Mouse (Mus musculus) megakaryocyte-erythroid progenitor cell, adult 5-6 weeks (primary cell): ENCODE data around the gene Rraga. TPM values are rescaled to one million over a fixed set of nuclear protein-coding genes. Genes with fewer than 3 reads are reported as not detected.
"Not testable (repeated sequence)": the region's sequence is repeated elsewhere in the genome, so short reads cannot be mapped to it uniquely, and the experiment has no call there.

ENCODE experiments used
- ATAC-seq: replicated peaks from 2 replicates; pipeline ENCODE4 v1.8.0; 2016; ENCODE audit warnings: mild to moderate bottlenecking, inconsistent platforms; ENCODE audit not compliant: severe bottlenecking, poor library complexity, low FRiP score, low TSS enrichment
- total RNA-seq, 2 experiments: library from RNA; stranded (forward) in 1 of 2; stranded (reverse) in 1 of 2; fragments of 200-1000, 215-1000 nt in 1 of 2; fragments of >200 nt in 1 of 2; fragmentation: Nextera tagmentation in 1 of 2; gene quantifications; 2 replicates each; pipeline ENCODE4 v1.2.3; 2014 to 2017

Gene Rraga
- total RNA-seq, 2 experiments from 2014 or later: 6.0 to 26.8 TPM

- ATAC-seq: no peak
Observed at GRCm38 (mm10) chr4:86580056-86580455, 4.6 kb downstream of the Rraga start.

- no peak for ATAC-seq
Observed at GRCm38 (mm10) chr4:86580591-86580990, 5.1 kb downstream of the Rraga start.

- ATAC-seq: no peak
Observed at GRCm38 (mm10) chr4:86588236-86588635, 12.8 kb downstream of the Rraga start.

GRCm38 (mm10) chr4:86591304-86591703, 15.8 kb downstream of the Rraga start:
- ATAC-seq: no peak

GRCm38 (mm10) chr4:86611524-86612288, 36.2 kb downstream of the Rraga start, which contains the start of gene Haus6:
Gene Haus6, minus strand, starts transcription at chr4:86612055.
- peak; percentile 99 for ATAC-seq

GRCm38 (mm10) chr4:86612289-86612620, 36.8 kb downstream of the Rraga start:
- peak; percentile 43 for ATAC-seq

GRCm38 (mm10) chr4:86620506-86620905, 45.0 kb downstream of the Rraga start:
- ATAC-seq: no peak

GRCm38 (mm10) chr4:86622116-86622515, 46.6 kb downstream of the Rraga start:
- ATAC-seq: no peak

- not testable (repeated sequence) for ATAC-seq
Observed at GRCm38 (mm10) chr4:86622532-86622931, 47.1 kb downstream of the Rraga start.

GRCm38 (mm10) chr4:86625463-86625862, 50.0 kb downstream of the Rraga start:
- no peak for ATAC-seq

- not testable (repeated sequence) for ATAC-seq
Observed at GRCm38 (mm10) chr4:86626496-86626895, 51.0 kb downstream of the Rraga start.

Other genes starting within 250 kb of the Rraga start
- gene Saxo1, start 17.3 kb upstream of the Rraga start, total RNA-seq (2014; fragmentation: Nextera tagmentation): not detected in 2 replicates
- not detected in 2 replicates for gene Saxo1, start 17.3 kb upstream of the Rraga start, total RNA-seq (2017)
- gene Haus6, start 36.4 kb downstream of the Rraga start, total RNA-seq (2014; fragmentation: Nextera tagmentation): 29.5 and 37.0 TPM in 2 replicates
- 34.7 and 35.2 TPM in 2 replicates for gene Haus6, start 36.4 kb downstream of the Rraga start, total RNA-seq (2017)
- gene Plin2, start 94.4 kb downstream of the Rraga start, total RNA-seq (2014; fragmentation: Nextera tagmentation): 60.3 and 71.1 TPM in 2 replicates
- 80.0 and 80.6 TPM in 2 replicates for gene Plin2, start 94.4 kb downstream of the Rraga start, total RNA-seq (2017)
- 15.0 and 21.6 TPM in 2 replicates for gene Dennd4c, start 172.9 kb downstream of the Rraga start, total RNA-seq (2014; fragmentation: Nextera tagmentation)
- gene Dennd4c, start 172.9 kb downstream of the Rraga start, total RNA-seq (2017): 37.0 and 38.0 TPM in 2 replicates